Mouse (Mus musculus): Measurements from ENCODE around the gene Fam209.

Gene Fam209

DNA sequence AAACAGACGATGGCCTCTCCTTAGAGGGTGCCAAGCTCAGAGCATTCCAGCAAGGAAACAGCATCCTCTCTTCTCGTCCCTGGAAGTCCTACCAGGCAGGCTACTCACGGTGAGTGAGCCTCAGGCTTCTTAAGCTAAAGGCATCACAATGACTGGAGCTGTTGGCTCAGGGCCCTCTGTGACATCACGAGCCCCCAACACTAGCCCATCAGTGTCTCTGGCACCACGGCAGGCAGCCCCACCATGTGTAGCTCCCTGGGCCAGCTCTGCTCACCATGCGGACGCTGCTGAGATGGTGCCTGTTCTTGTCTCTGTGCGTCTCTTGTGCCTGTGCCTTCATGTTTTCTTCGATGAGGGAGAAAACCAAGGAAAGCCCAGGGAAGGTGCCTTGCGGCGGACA is at the start of gene Fam209:
Gene Fam209 (plus strand): TSS at position 203 of the 400 bp plus-strand sequence.
- no peak for DNase-seq

GRCm38 (mm10) chr2:172430609-172431008 is 41.7 kb upstream of the Fam209 start:
- DNase-seq, result no peak

GRCm38 (mm10) chr2:172433746-172434145 is 38.6 kb upstream of the Fam209 start:
- no peak for DNase-seq

DNA sequence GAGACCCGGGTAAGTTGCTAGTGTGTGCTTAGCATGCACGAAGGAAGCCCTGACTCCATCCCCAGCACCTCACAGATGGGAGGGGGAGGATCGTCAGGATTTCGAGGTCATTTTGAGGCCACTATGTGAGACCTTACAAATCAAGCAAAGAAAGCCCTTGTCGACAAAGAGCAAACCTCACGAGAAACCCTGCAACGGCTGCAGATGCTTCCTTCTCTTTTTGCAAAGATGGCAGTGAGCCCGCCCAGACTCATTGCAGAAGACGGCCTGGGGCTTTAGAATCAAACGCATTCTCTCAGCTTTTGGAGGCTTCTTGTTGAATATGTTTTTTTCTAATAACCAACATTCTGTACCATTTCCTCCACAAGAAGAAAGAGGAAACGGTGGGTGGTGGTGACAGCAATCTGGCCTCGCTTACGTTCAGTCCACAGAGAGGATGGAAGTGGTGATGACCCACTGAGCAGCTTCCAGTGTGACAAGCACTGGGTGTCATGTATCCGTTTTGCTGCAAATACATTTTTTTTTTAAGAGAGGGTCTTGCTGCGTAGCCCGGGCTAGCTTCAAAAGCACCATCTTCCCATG is 34.9 kb upstream of the Fam209 start:
- DNase-seq, result no peak

DNA sequence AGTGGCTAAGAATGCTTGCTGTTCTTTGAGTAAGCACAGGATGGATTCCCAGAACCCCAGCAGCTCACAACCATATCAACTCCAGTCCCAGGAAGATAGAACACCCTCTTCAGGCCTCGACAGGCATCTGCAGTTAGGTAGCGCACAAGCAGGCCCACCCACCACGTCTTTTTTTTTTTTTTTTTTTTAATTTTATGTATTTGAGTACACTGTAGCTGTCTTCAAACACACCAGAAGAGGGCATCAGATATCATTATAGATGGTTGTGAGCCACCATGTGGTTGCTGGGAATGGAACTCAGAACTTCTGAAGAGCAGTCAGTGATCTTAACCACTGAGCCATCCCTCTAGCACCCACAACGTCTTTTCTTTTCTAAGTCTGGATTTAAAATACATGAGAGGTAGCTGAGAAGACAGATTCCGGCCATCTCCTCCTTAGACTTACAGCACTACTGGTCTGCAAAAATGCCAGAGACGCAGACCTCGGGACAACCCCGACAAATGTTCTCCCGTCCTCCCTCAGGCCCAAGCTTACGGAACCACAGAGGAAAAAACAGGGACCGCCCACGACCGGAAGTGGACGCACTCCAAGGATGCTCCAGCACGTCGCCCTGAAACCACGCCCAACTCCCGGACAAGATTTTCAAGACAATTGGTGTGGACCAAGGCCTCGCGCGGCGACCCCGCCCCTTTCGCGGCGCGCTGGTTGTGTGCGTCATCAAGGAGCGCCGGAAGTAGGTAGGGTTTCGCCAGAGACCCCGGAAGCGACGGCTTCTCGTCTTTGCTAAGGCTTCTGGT is 32.3 kb upstream of the Fam209 start, which contains the start of gene Rtf2:
Gene Rtf2 (plus strand): TSS at position 714 of the 797 bp plus-strand sequence.
- peak; percentile 99 for DNase-seq

DNA sequence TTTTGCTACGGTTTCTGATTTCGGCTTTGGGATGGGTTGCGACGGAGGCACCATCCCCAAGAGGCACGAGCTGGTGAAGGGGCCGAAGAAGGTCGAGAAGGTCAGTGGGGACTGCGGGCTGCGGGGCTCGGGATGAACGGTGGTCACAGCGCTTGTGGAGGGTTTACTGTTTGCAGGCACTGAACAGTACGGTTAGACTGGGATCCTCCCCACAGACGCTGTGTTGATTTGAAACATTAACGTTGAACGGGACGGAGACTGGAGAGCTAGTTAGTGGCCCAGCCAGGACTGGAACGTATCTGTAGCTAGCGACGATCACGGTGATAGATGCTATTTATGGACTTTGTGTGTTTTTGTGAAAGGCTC is 31.7 kb upstream of the Fam209 start:
- DNase-seq, result no peak

DNA sequence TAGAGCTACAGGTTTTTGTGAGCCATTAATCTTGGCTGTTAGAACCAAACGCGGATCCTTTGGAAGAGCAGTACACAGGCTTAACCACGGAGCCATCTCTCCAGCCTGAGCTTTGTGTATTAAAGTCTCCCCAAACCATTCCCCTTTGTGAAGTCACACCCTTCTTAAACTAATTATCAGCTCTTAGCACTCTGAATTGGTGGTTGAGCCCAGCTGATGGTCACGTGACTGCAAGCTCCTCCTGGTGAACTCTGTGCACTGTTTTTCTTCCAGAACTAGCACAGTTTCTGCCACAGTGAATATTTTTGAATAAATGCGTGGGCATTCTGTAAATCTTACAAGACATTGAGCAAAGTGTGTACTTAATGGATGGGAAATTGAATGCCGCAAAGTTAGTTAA is 31.1 kb upstream of the Fam209 start:
- no peak for DNase-seq

- no peak for DNase-seq
Measured at GRCm38 (mm10) chr2:172445617-172446016, 26.7 kb upstream of the Fam209 start.

GRCm38 (mm10) chr2:172447317-172447716 is 25.0 kb upstream of the Fam209 start:
- DNase-seq, result no peak

DNA sequence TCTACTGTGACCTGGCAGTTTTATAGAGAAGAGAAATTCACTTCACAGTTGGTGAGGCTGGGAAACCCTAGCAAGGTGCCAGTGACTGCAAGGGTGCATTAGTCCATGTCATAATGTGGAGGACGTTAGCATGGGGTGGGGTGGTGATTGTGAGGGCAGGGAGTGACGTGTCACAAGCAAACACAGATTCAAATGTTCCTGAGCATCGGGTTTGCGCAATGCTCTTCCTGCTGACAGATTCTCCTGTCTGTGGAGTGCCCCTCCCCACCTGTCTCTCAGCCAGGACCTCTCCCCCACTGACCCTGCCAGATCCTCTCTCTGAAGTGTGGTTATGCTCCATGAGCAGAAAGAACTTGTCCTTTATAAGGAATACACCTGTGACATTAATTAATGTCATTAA is 24.0 kb upstream of the Fam209 start:
- no peak for DNase-seq

- no peak for DNase-seq
Measured at GRCm38 (mm10) chr2:172450640-172451039, 21.7 kb upstream of the Fam209 start.

- no peak for DNase-seq
Measured at GRCm38 (mm10) chr2:172452031-172452430, 20.3 kb upstream of the Fam209 start.

GRCm38 (mm10) chr2:172452458-172452857 is 19.9 kb upstream of the Fam209 start:
- DNase-seq, result no peak

- no peak for DNase-seq
Measured at GRCm38 (mm10) chr2:172458496-172458895, 13.8 kb upstream of the Fam209 start, which contains the start of gene Gcnt7. TSS of gene Gcnt7 (minus strand) at chr2:172458596.

DNA sequence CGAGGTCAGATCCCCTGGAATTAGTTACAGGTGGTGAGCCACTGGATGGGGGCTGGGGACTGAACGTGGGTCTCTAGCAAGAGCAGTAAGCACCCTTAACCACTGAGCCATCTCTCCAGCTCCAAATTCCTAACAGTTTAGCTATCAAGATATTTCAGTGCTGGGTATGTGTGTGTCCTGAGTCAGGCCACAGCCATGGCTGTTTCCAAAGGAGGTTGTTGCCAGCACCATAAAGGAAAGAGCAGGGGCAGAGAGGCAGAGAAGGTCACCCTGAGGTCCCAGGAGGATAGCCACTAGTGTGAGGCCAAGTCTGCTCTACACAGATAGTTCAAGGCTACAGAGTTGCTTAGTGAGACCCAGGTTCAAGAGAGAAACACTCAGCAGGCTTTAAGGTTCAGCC is 11.7 kb upstream of the Fam209 start:
- DNase-seq, result no peak

DNA sequence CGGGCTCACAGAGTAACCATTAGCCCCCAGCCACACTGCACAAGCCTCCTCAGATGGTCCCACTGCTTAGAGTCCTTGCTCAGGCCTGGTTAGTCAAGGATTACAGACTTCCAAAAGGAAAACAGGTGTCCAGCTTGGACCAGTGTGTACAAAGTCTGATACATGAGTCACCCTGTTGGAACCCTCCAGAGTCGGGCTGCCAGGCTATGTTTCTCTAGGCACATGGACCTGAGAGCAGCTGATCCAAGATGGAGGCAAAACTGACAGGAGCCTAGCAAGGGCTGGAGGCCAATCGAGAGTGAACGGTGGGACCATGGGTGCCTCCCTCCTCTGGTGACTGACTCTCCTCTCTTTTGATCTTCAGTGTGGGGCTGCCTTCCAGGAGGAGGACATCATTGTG is 9.5 kb upstream of the Fam209 start:
- DNase-seq, result no peak

DNA sequence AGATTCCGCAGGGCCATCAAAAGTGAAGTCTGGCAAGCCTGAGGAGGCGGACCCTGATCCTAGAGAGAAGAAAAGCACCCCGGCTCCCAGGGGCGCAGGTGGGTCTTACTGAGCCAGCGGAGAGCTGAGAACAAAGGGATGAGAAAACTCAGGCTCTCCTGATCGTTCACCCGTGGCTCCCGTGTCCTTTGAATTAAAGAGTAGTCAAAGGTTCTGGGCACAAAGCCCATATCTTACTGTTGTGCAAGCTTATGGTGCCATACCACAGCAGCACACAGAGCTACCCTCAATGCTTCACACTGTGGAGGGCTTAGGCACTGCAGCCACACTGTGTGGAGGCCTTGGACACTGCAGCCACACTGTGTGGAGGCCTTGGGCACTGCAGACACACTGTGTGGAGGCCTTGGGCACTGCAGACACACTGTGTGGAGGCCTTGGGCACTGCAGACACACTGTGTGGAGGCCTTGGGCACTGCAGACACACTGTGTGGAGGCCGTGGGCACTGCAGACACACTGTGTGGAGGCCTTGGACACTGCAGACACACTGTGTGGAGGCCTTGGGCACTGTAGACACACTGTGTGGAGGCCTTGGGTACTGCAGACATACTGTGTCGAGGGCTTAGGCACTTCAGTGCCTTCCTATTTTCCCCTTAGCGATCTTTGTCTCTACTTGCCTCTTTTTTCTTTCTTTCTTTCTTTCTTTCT is 5.7 kb upstream of the Fam209 start:
- DNase-seq, result no peak

DNA sequence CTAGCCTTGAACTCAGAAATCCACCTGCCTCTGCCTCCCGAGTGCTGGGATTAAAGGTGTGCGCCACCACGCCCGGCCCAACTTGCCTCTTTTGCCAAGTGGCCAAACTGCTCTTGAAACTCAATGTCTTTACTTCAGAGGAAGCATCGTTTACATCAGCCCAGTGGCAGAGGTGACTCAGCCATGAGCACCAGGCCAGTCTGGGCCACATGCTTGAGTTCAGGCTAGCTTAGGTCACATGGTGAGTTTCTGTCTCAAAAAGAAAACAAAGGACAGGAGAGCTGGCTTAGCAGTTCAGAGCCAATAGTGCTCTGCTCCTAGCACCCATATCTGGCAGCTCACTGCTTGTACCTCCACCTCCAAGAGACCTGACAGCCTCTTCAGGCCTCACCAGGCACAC is 5.1 kb upstream of the Fam209 start:
- no peak for DNase-seq

DNA sequence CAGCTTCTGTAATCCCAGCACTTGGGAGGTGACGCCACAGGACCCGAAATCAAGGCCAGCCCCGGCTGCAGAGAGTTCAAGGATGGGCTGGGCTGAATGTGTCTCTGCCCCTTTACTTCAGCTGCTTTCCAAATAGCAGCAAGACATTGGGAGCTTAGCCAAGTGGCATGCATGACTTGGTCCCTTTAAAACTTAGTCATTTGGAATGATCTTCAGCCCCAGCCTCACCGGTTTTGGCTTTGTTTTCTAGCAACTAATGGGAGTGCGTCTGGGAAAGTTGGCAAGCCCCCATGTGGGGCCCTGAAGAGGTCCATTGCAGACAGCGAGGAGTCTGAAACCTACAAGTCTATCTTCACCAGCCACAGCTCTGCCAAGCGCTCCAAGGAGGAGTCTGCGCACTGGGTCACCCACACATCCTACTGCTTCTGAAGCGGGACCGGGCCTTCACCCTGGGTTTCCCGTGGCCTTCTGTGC is 3.9 kb upstream of the Fam209 start:
- peak; percentile 15 for DNase-seq

GRCm38 (mm10) chr2:172473591-172473990 is 1.3 kb downstream of the Fam209 start:
- DNase-seq, result no peak

- no peak for DNase-seq
Measured at GRCm38 (mm10) chr2:172474970-172475369, 2.6 kb downstream of the Fam209 start.

DNA sequence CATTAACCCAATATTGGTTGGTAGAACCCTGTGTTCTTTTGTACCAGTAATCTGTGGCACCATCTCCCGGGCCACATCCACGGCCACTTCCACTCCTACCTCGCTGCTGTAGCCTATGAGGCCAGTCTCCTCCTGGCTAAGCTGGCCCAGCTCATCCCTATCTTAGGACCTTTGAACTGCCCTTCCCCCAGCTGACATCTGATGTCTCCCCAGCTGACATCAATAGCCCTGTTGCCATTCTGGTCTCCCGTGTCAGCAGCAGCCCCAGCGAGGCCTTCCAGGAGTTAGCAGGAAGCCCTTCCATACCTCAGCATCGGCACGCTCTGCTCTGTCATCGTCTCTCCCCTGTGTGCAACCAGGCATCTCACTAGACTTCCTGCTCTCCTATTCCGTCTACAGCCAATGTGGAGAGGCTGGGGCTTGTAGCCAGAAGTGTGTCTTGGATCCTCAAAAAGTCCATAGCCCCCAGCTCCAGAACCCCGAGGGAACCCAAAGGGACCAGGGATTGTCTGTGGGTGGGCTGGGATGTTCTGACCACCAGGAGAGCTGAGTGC is 4.5 kb downstream of the Fam209 start:
- DNase-seq, result no peak

- no peak for DNase-seq
Measured at GRCm38 (mm10) chr2:172477350-172477749, 5.0 kb downstream of the Fam209 start.

DNA sequence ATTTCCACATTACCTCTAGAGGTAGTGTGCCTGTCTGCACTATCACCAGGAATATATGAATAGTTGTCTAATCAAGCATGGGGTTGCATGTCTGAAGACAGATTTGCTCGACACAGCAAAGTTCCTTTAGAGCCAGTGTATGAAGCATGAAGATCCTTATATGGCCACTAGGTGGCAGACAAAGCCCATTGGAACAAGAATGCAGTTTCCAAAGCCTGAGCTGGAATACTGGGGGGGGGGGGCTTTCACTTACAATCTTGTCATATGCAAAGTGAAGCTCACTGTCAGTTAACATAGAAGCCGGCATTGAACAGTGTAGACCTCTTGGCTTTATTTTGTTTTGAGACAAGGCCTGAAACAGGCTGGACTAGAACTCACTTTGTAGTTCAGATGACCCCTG is 5.5 kb downstream of the Fam209 start:
- no peak for DNase-seq

Data from cerebellum, adult 11-12 months (tissue).